1 mouse cellular context compared by ENCODE assay signal in the genomic region with DNA sequence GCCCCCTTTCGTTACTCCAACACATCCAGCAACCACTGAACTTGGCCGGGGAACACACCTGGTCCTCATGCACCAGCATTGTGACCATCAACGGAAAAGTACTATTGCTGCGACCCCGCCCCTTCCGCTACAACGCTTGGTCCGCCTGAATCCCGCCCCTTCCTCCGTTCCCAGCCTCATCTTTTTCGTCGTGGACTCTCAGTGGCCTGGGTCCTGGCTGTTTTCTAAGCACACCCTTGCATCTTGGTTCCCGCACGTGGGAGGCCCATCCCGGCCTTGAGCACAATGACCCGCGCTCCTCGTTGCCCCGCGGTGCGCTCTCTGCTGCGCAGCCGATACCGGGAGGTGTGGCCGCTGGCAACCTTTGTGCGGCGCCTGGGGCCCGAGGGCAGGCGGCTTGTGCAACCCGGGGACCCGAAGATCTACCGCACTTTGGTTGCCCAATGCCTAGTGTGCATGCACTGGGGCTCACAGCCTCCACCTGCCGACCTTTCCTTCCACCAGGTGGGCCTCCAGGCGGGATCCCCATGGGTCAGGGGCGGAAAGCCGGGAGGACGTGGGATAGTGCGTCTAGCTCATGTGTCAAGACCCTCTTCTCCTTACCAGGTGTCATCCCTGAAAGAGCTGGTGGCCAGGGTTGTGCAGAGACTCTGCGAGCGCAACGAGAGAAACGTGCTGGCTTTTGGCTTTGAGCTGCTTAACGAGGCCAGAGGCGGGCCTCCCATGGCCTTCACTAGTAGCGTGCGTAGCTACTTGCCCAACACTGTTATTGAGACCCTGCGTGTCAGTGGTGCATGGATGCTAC.
TF ChIP-seq lines count a peak whose summit lies in the region.

Gene Tert, plus strand, starts transcription at position 167 of the 805 bp plus-strand sequence.

TF ChIP-seq in CH12.LX, 34 proteins besides CTCF, POLR2A, EP300 and RAD21 (continued from another document):
- TF ChIP-seq POLR2AphosphoS2 (IDR thresholded peaks at IDR 0.05; ENCODE audit: low read depth, low read length) (0 out of 2 replicates have a peak, but pooled peaks have one; percentile 54), ETS1 (conservative IDR thresholded peaks at IDR 0.05; ENCODE audit: low read depth, low read length) (0 out of 2 replicates have a peak, but pooled peaks have one; percentile 26)
TF ChIP-seq in CH12.LX: peak in this region for 14.
